Mouse (Mus musculus) testis, adult 2 months (tissue): Measurements from ENCODE around the gene Eya3.

Experiments
- CTCF ChIP-seq: fragments of 200-500 bp; IDR thresholded peaks from 2 replicates; pipeline ENCODE4 v1.5.1; 2012; ENCODE audit warnings: low read depth, mild to moderate bottlenecking, inconsistent platforms, low read length, moderate library complexity; ENCODE audit not compliant: control insufficient read depth, insufficient read depth, insufficient replicate concordance
- POLR2A ChIP-seq: fragments of 200-500 bp; IDR thresholded peaks from 2 replicates; pipeline ENCODE4 v1.6.1; 2012; ENCODE audit warnings: low read depth, mild to moderate bottlenecking, inconsistent platforms, low read length, moderate library complexity; ENCODE audit not compliant: control insufficient read depth

GRCm38 (mm10) chr4:132611320-132611719, 27.5 kb upstream of the Eya3 start:
- TF ChIP-seq CTCF: no peak
- TF ChIP-seq POLR2A: no peak
